Mouse (Mus musculus): Measurements from ENCODE around the gene Uvrag. TPM values are rescaled to one million over a fixed set of nuclear protein-coding genes. Genes with fewer than 3 reads are reported as not detected.

Gene Uvrag
- total and polyA plus RNA-seq, 3 experiments = 5.9 to 22.1 (median 21.0) TPM

GRCm38 (mm10) chr7:98838729-98839141, 302.2 kb downstream of the Uvrag start:
- DNase-seq = peak; percentile 64 to 72
- under 1% methylated on average over 48 of the region's 48 CpGs for WGBS
- no peak overlapping the region for H3K27ac ChIP-seq

GRCm38 (mm10) chr7:98837901-98838300, 303.0 kb downstream of the Uvrag start:
- Histone ChIP-seq H3K36me3 (ENCODE audit: control insufficient read depth, insufficient read depth, low read length) (no peaks in the 10 kb centered on the region), H3K27me3 (ENCODE audit: control insufficient read depth, insufficient read depth, low read length) (peaks cover 3% of the 10 kb centered on the region; the same call in 1 of the 2 replicates), H3K4me3 (peak overlapping the region; percentile 57; the same call in 1 of the 2 replicates), H3K79me2 (replicated peaks; ENCODE audit: control insufficient read depth, insufficient read depth, low read length) (no peaks in the 10 kb centered on the region), H3K27ac (no peak overlapping the region), H3K4me1 (ENCODE audit: control insufficient read depth, insufficient read depth, low read length) (peaks cover 7% of the 10 kb centered on the region), H3K9ac (ENCODE audit: low read depth, low read length) (no peak overlapping the region)
- intact Hi-C loops (cut with DNase I) = loop anchor here (1.0 to 10.0 kb wide), 5 partner anchors 21 to 353 kb away; partner anchors contain the start of gene Lrrc32
- TF ChIP-seq CTCF (IDR thresholded peaks at IDR 0.05) (peak; percentile 92), POLR2A (IDR thresholded peaks at IDR 0.05; ENCODE audit: insufficient read depth, low read depth, low read length) (no peak), EP300 (IDR thresholded peaks at IDR 0.05; ENCODE audit: insufficient read depth, low read depth, low read length) (peak; percentile 18; the same call in 1 of the 2 replicates)
- under 1% methylated on average over 17 of the region's 17 CpGs for WGBS
- peak; percentile 87 to 89 for DNase-seq

More at GRCm38 (mm10) chr7:98838729-98839141, 302.2 kb downstream of the Uvrag start:
- intact Hi-C loops (cut with DNase I) = loop anchor here (1.0 to 10.0 kb wide), 4 partner anchors 60 to 354 kb away; partner anchors contain the start of gene Lrrc32
- Histone ChIP-seq H3K36me3 (ENCODE audit: control insufficient read depth, insufficient read depth, low read length) (no peaks in the 10 kb centered on the region), H3K4me1 (ENCODE audit: control insufficient read depth, insufficient read depth, low read length) (peaks cover 7% of the 10 kb centered on the region), H3K27me3 (ENCODE audit: control insufficient read depth, insufficient read depth, low read length) (peaks cover 3% of the 10 kb centered on the region; the same call in 1 of the 2 replicates), H3K4me3 (peak overlapping the region; percentile 57), H3K79me2 (replicated peaks; ENCODE audit: control insufficient read depth, insufficient read depth, low read length) (no peaks in the 10 kb centered on the region), H3K9ac (ENCODE audit: low read depth, low read length) (peak overlapping the region; percentile 43)
- TF ChIP-seq CTCF (IDR thresholded peaks at IDR 0.05) (peak; percentile 73), POLR2A (IDR thresholded peaks at IDR 0.05; ENCODE audit: insufficient read depth, low read depth, low read length) (no peak)

- Histone ChIP-seq H3K79me2 (replicated peaks; ENCODE audit: control insufficient read depth, insufficient read depth, low read length) (no peaks in the 10 kb centered on the region), H3K27ac (peak overlapping the region; percentile 21; the same call in 1 of the 2 replicates), H3K4me3 (peak overlapping the region; percentile 64), H3K4me1 (ENCODE audit: control insufficient read depth, insufficient read depth, low read length) (peaks cover 7% of the 10 kb centered on the region), H3K36me3 (ENCODE audit: control insufficient read depth, insufficient read depth, low read length) (no peaks in the 10 kb centered on the region), H3K27me3 (ENCODE audit: control insufficient read depth, insufficient read depth, low read length) (peaks cover 3% of the 10 kb centered on the region; the same call in 1 of the 2 replicates), H3K9ac (ENCODE audit: low read depth, low read length) (peak overlapping the region; percentile 12; the same call in 1 of the 2 replicates)
- peak; percentile 82 to 88 for DNase-seq
- TF ChIP-seq EP300 (IDR thresholded peaks at IDR 0.05; ENCODE audit: insufficient read depth, low read depth, low read length) = 0 out of 2 replicates have a peak, but pooled peaks have one; percentile 9
- TF ChIP-seq CTCF (IDR thresholded peaks at IDR 0.05) = peak; percentile 88
- TF ChIP-seq POLR2A (IDR thresholded peaks at IDR 0.05; ENCODE audit: insufficient read depth, low read depth, low read length) = no peak
- intact Hi-C loops (cut with DNase I) = loop anchor here (2.0 to 10.0 kb wide), 2 partner anchors 20 to 352 kb away; partner anchors contain the start of gene Lrrc32
- WGBS = 4% methylated on average over 23 of the region's 23 CpGs
Observed at GRCm38 (mm10) chr7:98836646-98837045, 304.3 kb downstream of the Uvrag start.

GRCm38 (mm10) chr7:98835519-98836441, 305.2 kb downstream of the Uvrag start:
- intact Hi-C loops (cut with DNase I) = loop anchor here (2.0 to 10.0 kb wide), 2 partner anchors 19 to 351 kb away; partner anchors contain the start of gene Lrrc32
- peaks cover 3% of the 10 kb centered on the region; the same call in 1 of the 2 replicates for H3K27me3 ChIP-seq (ENCODE audit: control insufficient read depth, insufficient read depth, low read length)
- H3K36me3 ChIP-seq (ENCODE audit: control insufficient read depth, insufficient read depth, low read length) = no peaks in the 10 kb centered on the region
- peak; percentile 52 to 61 for DNase-seq
- TF ChIP-seq CTCF (IDR thresholded peaks at IDR 0.05) (no peak), EP300 (IDR thresholded peaks at IDR 0.05; ENCODE audit: insufficient read depth, low read depth, low read length) (no peak), POLR2A (IDR thresholded peaks at IDR 0.05; ENCODE audit: insufficient read depth, low read depth, low read length) (no peak)
- peak overlapping the region; percentile 64 for H3K4me3 ChIP-seq
- H3K9ac ChIP-seq (ENCODE audit: low read depth, low read length) = peak overlapping the region; percentile 79
- H3K79me2 ChIP-seq (replicated peaks; ENCODE audit: control insufficient read depth, insufficient read depth, low read length) = no peaks in the 10 kb centered on the region
- H3K4me1 ChIP-seq (ENCODE audit: control insufficient read depth, insufficient read depth, low read length) = peaks cover 7% of the 10 kb centered on the region
- 1% methylated on average over 46 of the region's 46 CpGs for WGBS
- H3K27ac ChIP-seq = peak overlapping the region; percentile 21; the same call in 1 of the 2 replicates

Other genes starting within 250 kb of the Uvrag start
- gene Dgat2, start 41.6 kb upstream of the Uvrag start, total RNA-seq (2021) = 100 to 1,000 TPM; 309 to 376 TPM
- 347 and 390 TPM in 2 replicates for gene Dgat2, start 41.6 kb upstream of the Uvrag start, polyA plus RNA-seq (2012; rRNA removed)
- gene Mogat2, start 97.5 kb upstream of the Uvrag start, total RNA-seq (2021) = not detected
- gene Mogat2, start 97.5 kb upstream of the Uvrag start, polyA plus RNA-seq (2012; rRNA removed) = 0.47 TPM in 1 of 2 replicates, not detected in the other
- gene Map6, start 126.3 kb upstream of the Uvrag start, total RNA-seq (2021) = 1 to 10 TPM; 3.3 to 4.3 TPM
- 3.4 and 3.5 TPM in 2 replicates for gene Map6, start 126.3 kb upstream of the Uvrag start, polyA plus RNA-seq (2012; rRNA removed)
- 100 to 1,000 TPM; 214 to 275 TPM for gene Serpinh1, start 212.1 kb upstream of the Uvrag start, total RNA-seq (2021)
- 193 and 266 TPM in 2 replicates for gene Serpinh1, start 212.1 kb upstream of the Uvrag start, polyA plus RNA-seq (2012; rRNA removed)
- 10 to 100 TPM; 21.5 to 26.3 TPM for gene Gdpd5, start 240.3 kb upstream of the Uvrag start, total RNA-seq (2021)
- 30.7 and 32.2 TPM in 2 replicates for gene Gdpd5, start 240.3 kb upstream of the Uvrag start, polyA plus RNA-seq (2012; rRNA removed)

Measured in heart, adult 2 months (tissue).